Mouse (Mus musculus) cerebellum, adult (tissue): ENCODE results near the gene Snx14.
"Not testable (repeated sequence)": the region's sequence is repeated elsewhere in the genome, so short reads cannot be mapped to it uniquely, and the experiment has no call there.

Source experiments
- ATAC-seq: cut with Nextera tagmentation; 2 replicates; pipeline ENCODE4 v1.9.2; 2017; ENCODE audit warnings: mild to moderate bottlenecking, moderate library complexity, mixed read lengths; ENCODE audit not compliant: insufficient number of reproducible peaks, low FRiP score, low TSS enrichment

The Snx14 gene

GRCm38 (mm10) chr9:88438555-88439237 is at the start of gene Snx14:
Gene Snx14 (minus strand): TSS chr9:88438958.
- ATAC-seq: peak; percentile 99

- ATAC-seq: no peak
Measured at GRCm38 (mm10) chr9:88484531-88484930, 45.8 kb upstream of the Snx14 start.

- peak; percentile 67 for ATAC-seq
Measured at GRCm38 (mm10) chr9:88482829-88483396, 44.2 kb upstream of the Snx14 start.

GRCm38 (mm10) chr9:88482230-88482828 is 43.6 kb upstream of the Snx14 start, which contains the start of gene Syncrip:
Gene Syncrip (minus strand): TSS chr9:88482574.
- peak; percentile 90 for ATAC-seq

GRCm38 (mm10) chr9:88481791-88482160 is 43.0 kb upstream of the Snx14 start:
- ATAC-seq: peak; percentile 23

GRCm38 (mm10) chr9:88481061-88481790 is 42.5 kb upstream of the Snx14 start:
- peak; percentile 5 for ATAC-seq

GRCm38 (mm10) chr9:88480120-88480519 is 41.4 kb upstream of the Snx14 start:
- ATAC-seq: no peak

- ATAC-seq: no peak
Measured at GRCm38 (mm10) chr9:88476138-88476537, 37.4 kb upstream of the Snx14 start.

GRCm38 (mm10) chr9:88461017-88461416 is 22.3 kb upstream of the Snx14 start:
- not testable (repeated sequence) for ATAC-seq

GRCm38 (mm10) chr9:88439991-88440390 is 1.2 kb upstream of the Snx14 start:
- ATAC-seq: no peak

- ATAC-seq: no peak; the same call in 1 of the 2 replicates
Measured at GRCm38 (mm10) chr9:88439238-88439600, 461 bp upstream of the Snx14 start.

GRCm38 (mm10) chr9:88438237-88438554 is 562 bp downstream of the Snx14 start:
- peak; percentile 22 for ATAC-seq

GRCm38 (mm10) chr9:88437342-88438236 is 1.2 kb downstream of the Snx14 start:
- ATAC-seq: no peak

- ATAC-seq: no peak
Measured at GRCm38 (mm10) chr9:88424356-88424755, 14.4 kb downstream of the Snx14 start.

GRCm38 (mm10) chr9:88422428-88422827 is 16.3 kb downstream of the Snx14 start:
- no peak for ATAC-seq

GRCm38 (mm10) chr9:88416752-88417151 is 22.0 kb downstream of the Snx14 start:
- ATAC-seq: no peak

GRCm38 (mm10) chr9:88409978-88410377 is 28.8 kb downstream of the Snx14 start:
- no peak for ATAC-seq

GRCm38 (mm10) chr9:88404515-88404914 is 34.2 kb downstream of the Snx14 start:
- ATAC-seq: no peak

- no peak for ATAC-seq
Measured at GRCm38 (mm10) chr9:88404088-88404487, 34.7 kb downstream of the Snx14 start.

GRCm38 (mm10) chr9:88398461-88398860 is 40.3 kb downstream of the Snx14 start:
- no peak for ATAC-seq
